Mouse (Mus musculus) ES-E14 (cell line): ENCODE results near the gene Pck2. TPM values are rescaled to one million over a fixed set of nuclear protein-coding genes. Genes with fewer than 3 reads are reported as not detected.
A peak's percentile ranks its signal among the peaks of the same experiment; 100 is the strongest.

Experiments used
- DNase-seq: peaks from one replicate; pipeline ENCODE4 v3.0.0-alpha.2; 2013; ENCODE audit warnings: low read depth, low spot score
- H3K27ac ChIP-seq: 2 replicates; pipeline ENCODE4 v1.5.1; 2012; ENCODE audit warnings: low read depth, mild to moderate bottlenecking, low read length, moderate library complexity, mixed read lengths; ENCODE audit not compliant: poor library complexity, insufficient read depth, severe bottlenecking
- H3K36me3 ChIP-seq: 2 replicates; pipeline ENCODE4 v1.6.1; 2012; ENCODE audit warnings: mild to moderate bottlenecking, low read length, moderate library complexity, mixed read lengths; ENCODE audit not compliant: control insufficient read depth, poor library complexity, insufficient read depth, severe bottlenecking
- H3K4me1 ChIP-seq, 2 experiments: fragments of 150-350 bp in 1 of 2; sonication (generic) in 1 of 2; 2 replicates each; pipeline ENCODE4 v1.6.1; 2012; ENCODE audit warnings: low read length in 2 of 2, mild to moderate bottlenecking in 1 of 2, mixed read lengths in 1 of 2; ENCODE audit not compliant: control insufficient read depth in 2 of 2, insufficient read depth in 2 of 2, poor library complexity in 1 of 2
- H3K4me3 ChIP-seq, 2 experiments: fragments of 150-350 bp in 1 of 2; sonication (generic) in 1 of 2; 2 replicates each; pipeline ENCODE4 v1.5.1; 2012; ENCODE audit warnings: low read length in 2 of 2, low read depth in 1 of 2, mild to moderate bottlenecking in 1 of 2, mixed read lengths in 1 of 2; ENCODE audit not compliant: insufficient read depth in 1 of 2, poor library complexity in 1 of 2, severe bottlenecking in 1 of 2
- H3K9ac ChIP-seq: 2 replicates; pipeline ENCODE4 v1.6.1; 2012; ENCODE audit warnings: low read depth, mild to moderate bottlenecking, low read length, mixed read lengths; ENCODE audit not compliant: poor library complexity, insufficient read depth, severe bottlenecking
- H3K9me3 ChIP-seq: fragments of 150-350 bp; sonication (generic); 2 replicates; pipeline ENCODE4 v1.6.1; 2012; ENCODE audit warnings: low read depth, mild to moderate bottlenecking, low read length; ENCODE audit not compliant: control insufficient read depth, insufficient read depth
- CHD2 ChIP-seq: IDR thresholded peaks from 2 replicates; pipeline ENCODE4 v1.6.1; 2014; ENCODE audit warnings: mild to moderate bottlenecking, low read depth, low read length, inconsistent platforms
- HCFC1 ChIP-seq: IDR thresholded peaks from 2 replicates; pipeline ENCODE4 v1.6.1; 2012; ENCODE audit warnings: low read length, inconsistent platforms, borderline replicate concordance; ENCODE audit not compliant: insufficient read depth
- MAFK ChIP-seq: IDR thresholded peaks from 2 replicates; pipeline ENCODE4 v1.6.1; 2014; ENCODE audit warnings: mild to moderate bottlenecking, low read depth, low read length, inconsistent platforms; ENCODE audit not compliant: insufficient read depth
- ZC3H11A ChIP-seq: IDR thresholded peaks from 2 replicates; pipeline ENCODE4 v1.6.1; 2012; ENCODE audit warnings: low read depth, mild to moderate bottlenecking, inconsistent platforms, low read length, borderline replicate concordance
- ZNF384 ChIP-seq: IDR thresholded peaks from 2 replicates; pipeline ENCODE4 v1.6.1; 2012; ENCODE audit warnings: low read depth, low read length, inconsistent platforms
- in situ Hi-C, 2 experiments: fragments of 600-800 bp; cut with MboI; formaldehyde crosslinking; loops; one replicate each; pipeline ENCODE4 v1.15.1; 2025; ENCODE audit warnings: low sequenced_read_pairs in 2 of 2, inconsistent platforms in 1 of 2; ENCODE audit not compliant: unreplicated experiment in 2 of 2
- total RNA-seq: library from RNA; depleted of rRNA; stranded (reverse); fragments of 300-350 nt; gene quantifications from 2 replicates; pipeline ENCODE4 v1.2.3, GENCODE M21; 2012

The Pck2 gene
- total RNA-seq, 1 experiment, result 28.5 TPM

DNA sequence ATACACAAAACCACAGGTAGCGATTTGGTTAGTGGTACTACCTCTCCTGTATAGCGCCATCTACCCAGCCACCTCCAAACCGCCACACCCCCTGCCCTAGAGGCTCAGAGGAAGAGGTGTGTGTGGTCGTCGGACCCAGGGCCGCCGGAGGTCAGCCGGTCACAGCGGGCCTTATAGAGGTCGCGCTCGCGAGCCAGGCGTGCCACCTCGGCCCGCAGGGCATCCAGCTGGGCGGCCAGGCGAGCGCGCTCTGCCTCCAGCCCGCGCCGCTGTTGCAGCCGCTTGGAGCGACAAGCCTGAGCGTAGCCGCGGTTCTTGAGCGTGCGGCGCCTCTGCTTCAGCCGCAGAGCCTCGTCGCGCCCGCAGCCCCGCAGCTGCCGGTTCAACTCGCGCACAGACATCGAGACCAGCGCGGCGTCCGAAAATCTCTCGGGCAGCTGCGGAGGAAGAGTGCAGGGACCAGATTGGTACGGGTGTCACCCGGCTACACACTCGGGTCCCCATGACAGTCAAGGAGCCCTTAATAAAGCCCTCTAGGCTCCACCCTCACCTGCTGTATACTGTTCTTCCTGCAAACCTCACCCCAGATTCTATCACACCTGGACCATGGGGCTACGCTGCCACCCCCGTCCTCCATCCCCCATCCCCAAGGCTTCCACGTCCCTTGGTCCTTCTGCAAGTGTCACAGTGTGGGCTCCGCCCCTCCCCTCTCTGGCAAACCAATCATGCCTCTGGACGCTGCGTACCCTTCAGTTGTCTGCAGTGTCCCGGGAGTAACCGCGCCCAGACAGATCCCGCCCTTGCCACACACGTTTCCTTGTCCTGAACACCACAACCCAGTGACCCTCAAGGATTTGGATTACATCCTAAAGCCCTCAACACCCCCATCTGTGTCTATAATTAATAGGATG is 19.4 kb upstream of the Pck2 start:
- Histone ChIP-seq H3K4me1 (peaks cover 3 to 4% of the 10 kb centered on the region in 2 experiments; a peak in 3 of 4 replicates), H3K27ac (no peak overlapping the region), H3K36me3 (no peaks in the 10 kb centered on the region), H3K9ac (peak overlapping the region; percentile 5; the same call in 1 of the 2 replicates), H3K4me3 (peak overlapping the region; percentile 65 to 73), H3K9me3 (no peaks in the 10 kb centered on the region)
- peak; percentile 33 for DNase-seq
- in situ Hi-C loops, result no loop called here
- TF ChIP-seq ZNF384 (no peak), ZC3H11A (no peak)

- TF ChIP-seq ZC3H11A (no peak), HCFC1 (no peak), MAFK (no peak), CHD2 (no peak), ZNF384 (no peak)
- in situ Hi-C loops, result no loop called here
- no peak for DNase-seq
- H3K36me3 ChIP-seq, result no peaks in the 10 kb centered on the region
- H3K9ac ChIP-seq, result no peak overlapping the region
- H3K4me1 ChIP-seq, result peaks cover 3 to 4% of the 10 kb centered on the region in 2 experiments; a peak in 3 of 4 replicates
- H3K27ac ChIP-seq, result no peak overlapping the region
- no peaks in the 10 kb centered on the region for H3K9me3 ChIP-seq
- no peak overlapping the region for H3K4me3 ChIP-seq
Measured at GRCm38 (mm10) chr14:55524062-55524461, 16.0 kb upstream of the Pck2 start.

DNA sequence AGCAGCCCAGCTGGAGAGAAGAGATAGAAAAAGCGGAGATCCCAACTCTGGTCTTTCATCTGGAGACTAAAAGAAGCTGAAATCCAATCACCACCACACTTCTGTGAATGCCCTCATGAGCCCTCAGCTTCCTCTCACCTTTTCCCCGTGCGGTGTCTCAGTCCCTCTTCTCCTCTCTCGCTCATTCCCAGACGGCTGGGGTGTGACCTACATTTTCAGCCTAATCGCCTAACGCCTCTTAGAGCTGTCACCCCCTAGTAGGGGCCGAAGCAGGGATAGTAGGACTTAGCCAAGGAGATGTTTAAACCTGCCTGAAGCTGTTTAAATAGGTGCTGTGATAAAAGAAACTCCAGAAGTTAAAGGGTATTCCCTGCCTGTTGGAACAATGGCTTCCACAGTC is 15.3 kb upstream of the Pck2 start, which contains the start of gene Nrl:
TSS of gene Nrl (minus strand) at position 197 of the 400 bp plus-strand sequence.
- no peak within 1 kb of the TSS for H3K27ac ChIP-seq
- H3K4me3 ChIP-seq, result no peak within 1 kb of the TSS
- peaks cover 3 to 4% of the 10 kb centered on the region in 2 experiments; a peak in 3 of 4 replicates for H3K4me1 ChIP-seq
- no peaks in the 10 kb centered on the region for H3K9me3 ChIP-seq
- no peaks in the 10 kb centered on the region for H3K36me3 ChIP-seq
- TF ChIP-seq CHD2 (no peak), MAFK (no peak), ZC3H11A (no peak), ZNF384 (no peak), HCFC1 (no peak)
- DNase-seq, result no peak
- H3K9ac ChIP-seq, result no peak within 1 kb of the TSS
- in situ Hi-C loops, result no loop called here

GRCm38 (mm10) chr14:55526674-55527073 is 13.4 kb upstream of the Pck2 start:
- no peak for DNase-seq
- H3K4me1 ChIP-seq, result no peaks in the 10 kb centered on the region
- no peaks in the 10 kb centered on the region for H3K9me3 ChIP-seq
- H3K9ac ChIP-seq, result no peak overlapping the region
- in situ Hi-C loops, result no loop called here
- H3K27ac ChIP-seq, result no peak overlapping the region
- no peak for TF ChIP-seq ZNF384
- no peak for TF ChIP-seq CHD2
- TF ChIP-seq ZC3H11A, result no peak
- no peak overlapping the region for H3K4me3 ChIP-seq
- H3K36me3 ChIP-seq, result no peaks in the 10 kb centered on the region
